Mouse (Mus musculus) liver, embryonic 14.5 days (tissue): ENCODE data around the gene Wwc1. TPM values are rescaled to one million over a fixed set of nuclear protein-coding genes. Genes with fewer than 3 reads are reported as not detected.

Source experiments
- ATAC-seq: fragments of 200-750 bp; cut with Nextera tagmentation; 2 replicates; pipeline ENCODE4 v1.8.0; 2017; ENCODE audit warnings: moderate number of reproducible peaks, mild to moderate bottlenecking, moderate library complexity; ENCODE audit not compliant: insufficient read depth
- DNase-seq, 3 experiments: peaks; one replicate each; pipeline ENCODE4 v3.0.0-alpha.2; 2012 to 2013; ENCODE audit warnings: low read depth in 3 of 3, low spot score in 3 of 3
- H3K27ac ChIP-seq: fragments of 300-500 bp; sonication (generic); 2 replicates; pipeline ENCODE4 v1.5.1; 2014; ENCODE audit warnings: moderate library complexity, mild to moderate bottlenecking, control low read depth, inconsistent platforms
- H3K27me3 ChIP-seq: fragments of 300-500 bp; sonication (generic); 2 replicates; pipeline ENCODE4 v1.6.1; 2014; ENCODE audit warnings: mild to moderate bottlenecking, low read length, moderate library complexity; ENCODE audit not compliant: control insufficient read depth, insufficient read depth
- H3K36me3 ChIP-seq: fragments of 300-500 bp; sonication (generic); replicated peaks from 2 replicates; pipeline ENCODE4 v1.6.1; 2014; ENCODE audit warnings: low read depth; ENCODE audit not compliant: control insufficient read depth, insufficient read depth
- H3K4me1 ChIP-seq, 2 experiments: fragments of 200-500 bp in 1 of 2; fragments of 300-500 bp in 1 of 2; sonication (generic) in 1 of 2; replicated peaks; 2 replicates each; pipeline ENCODE4 v1.6.1; 2012 to 2014; ENCODE audit warnings: antibody characterized with exemption in 1 of 2, inconsistent platforms in 1 of 2, low read length in 1 of 2; ENCODE audit not compliant: control insufficient read depth in 2 of 2, insufficient read depth in 2 of 2
- H3K4me2 ChIP-seq: fragments of 300-500 bp; sonication (generic); 2 replicates; pipeline ENCODE4 v1.6.1; 2014; ENCODE audit warnings: low read depth, mild to moderate bottlenecking, control low read depth, moderate library complexity
- H3K4me3 ChIP-seq, 2 experiments: fragments of 200-500 bp in 1 of 2; fragments of 300-500 bp in 1 of 2; sonication (generic) in 1 of 2; 2 replicates each; pipeline ENCODE4 v1.5.1; 2012 to 2014; ENCODE audit warnings: low read depth in 2 of 2, low read length in 2 of 2, mild to moderate bottlenecking in 2 of 2, control low read depth in 1 of 2, inconsistent platforms in 1 of 2, moderate library complexity in 1 of 2; ENCODE audit not compliant: insufficient read depth in 1 of 2
- H3K9ac ChIP-seq: fragments of 300-500 bp; sonication (generic); replicated peaks from 2 replicates; pipeline ENCODE4 v1.6.1; 2014; ENCODE audit warnings: mild to moderate bottlenecking, control low read depth, moderate library complexity
- H3K9me3 ChIP-seq: fragments of 300-500 bp; sonication (generic); 2 replicates; pipeline ENCODE4 v1.6.1; 2016; ENCODE audit warnings: low read length, mixed read lengths; ENCODE audit not compliant: control insufficient read depth
- CTCF ChIP-seq: IDR thresholded peaks from 2 replicates; pipeline ENCODE4 v1.5.1; 2016; ENCODE audit warnings: antibody characterized with exemption, low read depth, control low read depth
- EP300 ChIP-seq: IDR thresholded peaks from 2 replicates; pipeline ENCODE4 v1.6.1; 2016; ENCODE audit warnings: antibody characterized with exemption, low read depth
- WGBS: fragments of 180-500 bp; shearing (Covaris S2); extraction: QIAGEN DNeasy Blood & Tissue Kit; methylation state at CpG from one replicate; pipeline ENCODE4 v1.1.7; 2014; ENCODE audit not compliant: insufficient replicate concordance; 5-methylcytosine and 5-hydroxymethylcytosine counted together
- polyA plus RNA-seq, 2 experiments: library from polyadenylated mRNA; depleted of rRNA in 1 of 2; stranded (reverse) in 1 of 2; unstranded in 1 of 2; fragments of >200 nt; fragmentation: Nextera tagmentation in 1 of 2; extraction: Ambion mirVana in 1 of 2; gene quantifications; 2 replicates each; pipeline versions ENCODE4 v1.2.1 to v1.2.3; 2012 to 2014

The Wwc1 gene
- polyA plus RNA-seq, 2 experiments: 0.65 to 2.5 TPM

- no peak overlapping the region for H3K9ac ChIP-seq
- WGBS: 5% methylated on average over 12 of the region's 12 CpGs
- no peak for DNase-seq
- peaks cover 36% of the 10 kb centered on the region for H3K27me3 ChIP-seq
- H3K4me3 ChIP-seq: peak overlapping the region; percentile 44 to 52
- ATAC-seq: no peak
- no peaks in the 10 kb centered on the region for H3K9me3 ChIP-seq
- H3K4me2 ChIP-seq: peak overlapping the region; percentile 41
- TF ChIP-seq CTCF (no peak), EP300 (no peak)
- H3K36me3 ChIP-seq: no peaks in the 10 kb centered on the region
- H3K4me1 ChIP-seq: peaks cover 0 to 6% of the 10 kb centered on the region in 2 experiments; a peak in 1 of 4 replicates
- no peak overlapping the region for H3K27ac ChIP-seq
Measured at GRCm38 (mm10) chr11:35979266-35979732, 1.0 kb downstream of the Wwc1 start.

- no peak for DNase-seq
- no peak overlapping the region for H3K27ac ChIP-seq
Measured at GRCm38 (mm10) chr11:35977796-35978195, 2.5 kb downstream of the Wwc1 start.

GRCm38 (mm10) chr11:35977096-35977495, 3.2 kb downstream of the Wwc1 start:
- H3K9me3 ChIP-seq: no peaks in the 10 kb centered on the region
- DNase-seq (no peak), ATAC-seq (no peak)
- no peak overlapping the region for H3K4me2 ChIP-seq
- H3K27me3 ChIP-seq: peaks cover 36% of the 10 kb centered on the region
- 47% methylated on average over 6 of the region's 6 CpGs for WGBS
- H3K4me1 ChIP-seq: peaks cover 0 to 6% of the 10 kb centered on the region in 2 experiments; a peak in 1 of 4 replicates
- no peak for TF ChIP-seq EP300
- TF ChIP-seq CTCF: no peak
- H3K9ac ChIP-seq: no peak overlapping the region
- H3K27ac ChIP-seq: no peak overlapping the region
- no peaks in the 10 kb centered on the region for H3K36me3 ChIP-seq
- H3K4me3 ChIP-seq: no peak overlapping the region

More at GRCm38 (mm10) chr11:35977796-35978195, 2.5 kb downstream of the Wwc1 start:
- H3K4me1 ChIP-seq: peaks cover 0 to 6% of the 10 kb centered on the region in 2 experiments; a peak in 1 of 4 replicates
- no peak overlapping the region for H3K4me2 ChIP-seq
- H3K9me3 ChIP-seq: no peaks in the 10 kb centered on the region
- TF ChIP-seq CTCF: no peak
- TF ChIP-seq EP300: no peak
- H3K27me3 ChIP-seq: peaks cover 36% of the 10 kb centered on the region
- H3K9ac ChIP-seq: no peak overlapping the region
- no peak for ATAC-seq
- H3K36me3 ChIP-seq: no peaks in the 10 kb centered on the region
- 52% methylated on average over 3 of the region's 3 CpGs for WGBS
- no peak overlapping the region for H3K4me3 ChIP-seq

GRCm38 (mm10) chr11:35976482-35976881, 3.8 kb downstream of the Wwc1 start:
- peaks cover 32% of the 10 kb centered on the region for H3K27me3 ChIP-seq
- 60% methylated on average over 6 of the region's 6 CpGs for WGBS

GRCm38 (mm10) chr11:35974632-35975450, 5.5 kb downstream of the Wwc1 start:
- TF ChIP-seq EP300 (no peak), CTCF (no peak)
- Histone ChIP-seq H3K27ac (no peak overlapping the region), H3K4me2 (no peak overlapping the region), H3K9ac (no peak overlapping the region), H3K4me1 (peaks cover 0 to 6% of the 10 kb centered on the region in 2 experiments; a peak in 1 of 4 replicates), H3K4me3 (no peak overlapping the region), H3K36me3 (no peaks in the 10 kb centered on the region), H3K27me3 (peaks cover 19% of the 10 kb centered on the region), H3K9me3 (no peaks in the 10 kb centered on the region)
- no peak; the same call in 1 of the 2 replicates for ATAC-seq
- DNase-seq: no peak
- WGBS: 54% methylated on average over 6 of the region's 6 CpGs

More at GRCm38 (mm10) chr11:35976482-35976881, 3.8 kb downstream of the Wwc1 start:
- Histone ChIP-seq H3K9me3 (no peaks in the 10 kb centered on the region), H3K9ac (no peak overlapping the region), H3K27ac (no peak overlapping the region), H3K4me3 (no peak overlapping the region), H3K36me3 (no peaks in the 10 kb centered on the region), H3K4me1 (peaks cover 0 to 6% of the 10 kb centered on the region in 2 experiments; a peak in 1 of 4 replicates), H3K4me2 (no peak overlapping the region)
- no peak for TF ChIP-seq CTCF
- TF ChIP-seq EP300: no peak
- no peak for DNase-seq
- no peak for ATAC-seq
